Mouse (Mus musculus): ENCODE results near the gene Ormdl2. TPM values are rescaled to one million over a fixed set of nuclear protein-coding genes. Genes with fewer than 3 reads are reported as not detected.

Ormdl2 gene
- polyA plus RNA-seq, 1 experiment from 2014 or later = 126 TPM

GRCm38 (mm10) chr10:128795581-128795980, 25.9 kb downstream of the Ormdl2 start:
- H3K36me3 ChIP-seq (ENCODE audit: control insufficient read depth, insufficient read depth, low read length) = no peaks in the 10 kb centered on the region
- WGBS = 93% methylated on average over 3 of the region's 3 CpGs
- H3K4me3 ChIP-seq (ENCODE audit: low read length) = no peak overlapping the region
- no peaks in the 10 kb centered on the region for H3K4me1 ChIP-seq (ENCODE audit: control insufficient read depth, insufficient read depth, low read length)
- H3K9me3 ChIP-seq (ENCODE audit: control insufficient read depth, low read length) = no peaks in the 10 kb centered on the region
- no peak for ATAC-seq
- H3K27ac ChIP-seq (ENCODE audit: low read length) = no peak overlapping the region
- no peak overlapping the region for H3K9ac ChIP-seq (ENCODE audit: low read depth, low read length)
- H3K27me3 ChIP-seq (replicated peaks; ENCODE audit: control insufficient read depth, insufficient read depth, low read length) = no peaks in the 10 kb centered on the region
- H3K4me2 ChIP-seq (ENCODE audit: low read depth, low read length) = no peak overlapping the region

GRCm38 (mm10) chr10:128794391-128794790, 27.1 kb downstream of the Ormdl2 start:
- WGBS = 88% methylated on average over 5 of the region's 5 CpGs
- no peak overlapping the region for H3K9ac ChIP-seq (ENCODE audit: low read depth, low read length)
- H3K4me2 ChIP-seq (ENCODE audit: low read depth, low read length) = no peak overlapping the region
- no peak for ATAC-seq
- no peaks in the 10 kb centered on the region for H3K27me3 ChIP-seq (replicated peaks; ENCODE audit: control insufficient read depth, insufficient read depth, low read length)
- no peak overlapping the region for H3K27ac ChIP-seq (ENCODE audit: low read length)
- H3K36me3 ChIP-seq (ENCODE audit: control insufficient read depth, insufficient read depth, low read length) = no peaks in the 10 kb centered on the region
- no peak overlapping the region for H3K4me3 ChIP-seq (ENCODE audit: low read length)
- H3K4me1 ChIP-seq (ENCODE audit: control insufficient read depth, insufficient read depth, low read length) = no peaks in the 10 kb centered on the region
- no peaks in the 10 kb centered on the region for H3K9me3 ChIP-seq (ENCODE audit: control insufficient read depth, low read length)

GRCm38 (mm10) chr10:128793258-128793657, 28.2 kb downstream of the Ormdl2 start:
- H3K4me3 ChIP-seq (ENCODE audit: low read length) = no peak overlapping the region
- no peaks in the 10 kb centered on the region for H3K4me1 ChIP-seq (ENCODE audit: control insufficient read depth, insufficient read depth, low read length)
- no peak for ATAC-seq
- H3K27me3 ChIP-seq (replicated peaks; ENCODE audit: control insufficient read depth, insufficient read depth, low read length) = no peaks in the 10 kb centered on the region
- no peak overlapping the region for H3K27ac ChIP-seq (ENCODE audit: low read length)
- no peak overlapping the region for H3K4me2 ChIP-seq (ENCODE audit: low read depth, low read length)
- no peaks in the 10 kb centered on the region for H3K9me3 ChIP-seq (ENCODE audit: control insufficient read depth, low read length)
- no peaks in the 10 kb centered on the region for H3K36me3 ChIP-seq (ENCODE audit: control insufficient read depth, insufficient read depth, low read length)
- 91% methylated on average over 1 of the region's 1 CpGs for WGBS
- H3K9ac ChIP-seq (ENCODE audit: low read depth, low read length) = no peak overlapping the region

GRCm38 (mm10) chr10:128792041-128792440, 29.4 kb downstream of the Ormdl2 start:
- H3K27ac ChIP-seq (ENCODE audit: low read length) = no peak overlapping the region
- H3K9me3 ChIP-seq (ENCODE audit: control insufficient read depth, low read length) = no peaks in the 10 kb centered on the region
- no peak overlapping the region for H3K9ac ChIP-seq (ENCODE audit: low read depth, low read length)
- no peak for ATAC-seq
- H3K4me3 ChIP-seq (ENCODE audit: low read length) = no peak overlapping the region
- H3K4me1 ChIP-seq (ENCODE audit: control insufficient read depth, insufficient read depth, low read length) = no peaks in the 10 kb centered on the region
- H3K4me2 ChIP-seq (ENCODE audit: low read depth, low read length) = no peak overlapping the region
- H3K27me3 ChIP-seq (replicated peaks; ENCODE audit: control insufficient read depth, insufficient read depth, low read length) = no peaks in the 10 kb centered on the region
- H3K36me3 ChIP-seq (ENCODE audit: control insufficient read depth, insufficient read depth, low read length) = no peaks in the 10 kb centered on the region

GRCm38 (mm10) chr10:128790398-128791124, 30.9 kb downstream of the Ormdl2 start, which contains the start of gene Mmp19:
TSS of gene Mmp19 (plus strand) at chr10:128790910.
- Histone ChIP-seq H3K9me3 (ENCODE audit: control insufficient read depth, low read length) (no peaks in the 10 kb centered on the region), H3K27ac (ENCODE audit: low read length) (no peak within 1 kb of the TSS), H3K9ac (ENCODE audit: low read depth, low read length) (0 out of 2 replicates have a peak within 1 kb of the TSS, but pooled peaks have one; percentile 33), H3K27me3 (replicated peaks; ENCODE audit: control insufficient read depth, insufficient read depth, low read length) (no peaks in the 10 kb centered on the region), H3K4me3 (ENCODE audit: low read length) (no peak within 1 kb of the TSS), H3K4me2 (ENCODE audit: low read depth, low read length) (no peak within 1 kb of the TSS), H3K4me1 (ENCODE audit: control insufficient read depth, insufficient read depth, low read length) (no peaks in the 10 kb centered on the region), H3K36me3 (ENCODE audit: control insufficient read depth, insufficient read depth, low read length) (no peaks in the 10 kb centered on the region)
- WGBS = 62% methylated on average over 7 of the region's 7 CpGs
- no peak for ATAC-seq

- H3K4me3 ChIP-seq (ENCODE audit: low read length) = no peak overlapping the region
- H3K27me3 ChIP-seq (replicated peaks; ENCODE audit: control insufficient read depth, insufficient read depth, low read length) = no peaks in the 10 kb centered on the region
- H3K4me1 ChIP-seq (ENCODE audit: control insufficient read depth, insufficient read depth, low read length) = 0 out of 2 replicates have a peak, but pooled peaks cover 2% of the 10 kb centered on the region
- 76% methylated on average over 1 of the region's 1 CpGs for WGBS
- no peak overlapping the region for H3K9ac ChIP-seq (ENCODE audit: low read depth, low read length)
- no peak overlapping the region for H3K4me2 ChIP-seq (ENCODE audit: low read depth, low read length)
- H3K27ac ChIP-seq (ENCODE audit: low read length) = peak overlapping the region; percentile 31; the same call in 1 of the 2 replicates
- no peak for ATAC-seq
- no peaks in the 10 kb centered on the region for H3K36me3 ChIP-seq (ENCODE audit: control insufficient read depth, insufficient read depth, low read length)
- H3K9me3 ChIP-seq (ENCODE audit: control insufficient read depth, low read length) = no peaks in the 10 kb centered on the region
These were observed 41.2 kb downstream of the Ormdl2 start for GRCm38 (mm10) chr10:128780200-128780599.

GRCm38 (mm10) chr10:128779011-128779795, 42.2 kb downstream of the Ormdl2 start:
- ATAC-seq = peak; percentile 96
- H3K36me3 ChIP-seq (ENCODE audit: control insufficient read depth, insufficient read depth, low read length) = no peaks in the 10 kb centered on the region
- no peaks in the 10 kb centered on the region for H3K9me3 ChIP-seq (ENCODE audit: control insufficient read depth, low read length)
- H3K4me3 ChIP-seq (ENCODE audit: low read length) = no peak overlapping the region
- no peaks in the 10 kb centered on the region for H3K27me3 ChIP-seq (replicated peaks; ENCODE audit: control insufficient read depth, insufficient read depth, low read length)
- H3K27ac ChIP-seq (ENCODE audit: low read length) = peak overlapping the region; percentile 71
- no peak overlapping the region for H3K9ac ChIP-seq (ENCODE audit: low read depth, low read length)
- 25% methylated on average over 8 of the region's 8 CpGs for WGBS
- no peak overlapping the region; the same call in 1 of the 2 replicates for H3K4me2 ChIP-seq (ENCODE audit: low read depth, low read length)
- H3K4me1 ChIP-seq (ENCODE audit: control insufficient read depth, insufficient read depth, low read length) = 0 out of 2 replicates have a peak, but pooled peaks cover 2% of the 10 kb centered on the region

- H3K4me3 ChIP-seq (ENCODE audit: low read length) = no peak overlapping the region
- H3K4me2 ChIP-seq (ENCODE audit: low read depth, low read length) = no peak overlapping the region
- H3K9me3 ChIP-seq (ENCODE audit: control insufficient read depth, low read length) = no peaks in the 10 kb centered on the region
- H3K9ac ChIP-seq (ENCODE audit: low read depth, low read length) = no peak overlapping the region
- no peak overlapping the region for H3K27ac ChIP-seq (ENCODE audit: low read length)
- 0 out of 2 replicates have a peak, but pooled peaks cover 2% of the 10 kb centered on the region for H3K4me1 ChIP-seq (ENCODE audit: control insufficient read depth, insufficient read depth, low read length)
- WGBS = 92% methylated on average over 2 of the region's 2 CpGs
- H3K36me3 ChIP-seq (ENCODE audit: control insufficient read depth, insufficient read depth, low read length) = no peaks in the 10 kb centered on the region
- H3K27me3 ChIP-seq (replicated peaks; ENCODE audit: control insufficient read depth, insufficient read depth, low read length) = no peaks in the 10 kb centered on the region
- no peak for ATAC-seq
These were observed 43.0 kb downstream of the Ormdl2 start for GRCm38 (mm10) chr10:128778441-128778840.

- no peaks in the 10 kb centered on the region for H3K36me3 ChIP-seq (ENCODE audit: control insufficient read depth, insufficient read depth, low read length)
- no peak overlapping the region for H3K27ac ChIP-seq (ENCODE audit: low read length)
- no peak overlapping the region for H3K9ac ChIP-seq (ENCODE audit: low read depth, low read length)
- 0 out of 2 replicates have a peak, but pooled peaks cover 2% of the 10 kb centered on the region for H3K4me1 ChIP-seq (ENCODE audit: control insufficient read depth, insufficient read depth, low read length)
- 30% methylated on average over 5 of the region's 5 CpGs for WGBS
- no peak for ATAC-seq
- H3K9me3 ChIP-seq (ENCODE audit: control insufficient read depth, low read length) = no peaks in the 10 kb centered on the region
- H3K4me2 ChIP-seq (ENCODE audit: low read depth, low read length) = no peak overlapping the region
- no peaks in the 10 kb centered on the region for H3K27me3 ChIP-seq (replicated peaks; ENCODE audit: control insufficient read depth, insufficient read depth, low read length)
- no peak overlapping the region for H3K4me3 ChIP-seq (ENCODE audit: low read length)
These were observed 47.8 kb downstream of the Ormdl2 start for GRCm38 (mm10) chr10:128773685-128774084.

Data from intestine, embryonic 16.5 days (tissue).